Mouse (Mus musculus) NIH3T3 (cell line): ENCODE measurements around the gene Slc38a3.
A peak's percentile ranks its signal among the peaks of the same experiment; 100 is the strongest.

Source experiments
- DNase-seq: peaks from one replicate; pipeline ENCODE4 v3.0.0-alpha.2; 2012; ENCODE audit warnings: low read depth

Slc38a3 gene

DNA sequence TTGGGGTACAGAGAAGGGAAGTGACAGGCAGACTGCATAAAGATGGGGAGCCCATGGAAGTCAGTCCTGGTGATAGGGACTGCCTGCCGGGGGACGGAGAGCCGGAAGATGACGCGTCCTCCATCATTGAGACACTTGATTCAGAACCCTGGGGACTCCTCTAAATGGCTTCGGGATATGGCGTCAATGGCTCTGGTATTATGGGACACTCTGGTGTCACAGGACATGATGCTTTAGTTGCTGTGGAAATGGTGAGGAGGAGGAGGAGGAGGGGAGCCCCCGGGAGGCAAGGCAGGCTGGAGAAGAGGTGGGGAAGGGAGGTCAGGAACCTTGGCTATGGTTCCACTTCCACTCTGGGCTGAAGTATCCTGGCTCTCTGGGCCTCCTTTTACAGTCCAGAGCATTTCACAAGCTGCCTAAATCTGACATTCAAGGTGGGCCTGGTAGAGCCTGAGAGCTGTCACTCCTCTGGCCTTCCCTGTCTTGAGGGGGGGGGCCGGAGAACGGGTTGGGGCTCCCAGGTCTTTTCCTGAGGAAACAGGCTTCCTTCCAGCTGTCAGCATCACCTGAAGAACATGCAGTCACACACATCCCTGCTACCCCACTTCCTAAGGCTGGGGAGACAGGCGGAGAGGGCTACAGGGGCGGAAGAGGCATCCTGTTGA lies 26.2 kb upstream of the Slc38a3 start:
- DNase-seq, result no peak

DNA sequence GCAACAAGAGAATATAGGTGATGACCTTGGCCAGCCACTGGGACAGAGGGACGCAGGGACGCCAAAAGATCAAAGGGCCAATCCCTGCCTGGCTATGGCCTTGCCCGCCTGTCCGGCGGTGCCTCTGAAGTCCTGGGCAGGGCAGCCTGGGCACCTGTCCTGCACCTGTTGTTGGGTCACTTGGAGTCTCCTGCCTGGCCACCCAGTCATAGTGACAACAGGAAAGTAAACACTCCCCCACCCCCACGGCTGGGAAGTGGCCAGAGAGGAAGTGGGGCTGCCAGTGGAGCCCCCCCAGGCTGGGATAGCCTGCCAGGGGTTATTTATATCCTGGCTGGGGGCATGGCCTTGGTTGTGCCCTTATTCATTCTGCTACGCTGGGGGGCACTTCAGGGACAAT lies 25.3 kb upstream of the Slc38a3 start:
- no peak for DNase-seq

DNA sequence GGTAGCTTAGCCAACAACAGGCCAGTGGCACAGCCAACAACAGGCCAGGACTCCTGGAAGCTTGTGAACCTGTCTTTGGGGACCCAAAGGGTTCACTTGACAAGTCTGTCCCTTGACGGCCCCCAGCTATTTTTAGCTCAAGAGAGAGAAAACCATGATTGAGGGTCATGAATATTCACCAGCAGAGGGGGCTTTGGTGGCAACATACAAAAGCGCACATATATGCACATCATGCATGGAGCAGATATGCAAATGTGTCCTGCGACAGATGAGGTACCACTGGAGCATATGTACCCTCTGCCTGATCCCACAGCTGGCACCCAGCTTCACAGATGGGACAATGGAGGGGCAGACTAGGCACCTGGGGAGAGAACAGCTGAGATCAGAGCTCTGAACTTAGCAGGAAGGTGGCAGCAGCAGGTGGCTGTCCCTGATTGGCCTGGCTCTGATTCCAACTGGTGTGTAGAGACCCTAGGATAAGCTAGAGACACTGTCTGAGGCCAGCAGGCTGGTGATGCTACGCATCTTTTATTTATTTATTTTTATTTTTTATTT lies 24.2 kb upstream of the Slc38a3 start:
- no peak for DNase-seq

DNA sequence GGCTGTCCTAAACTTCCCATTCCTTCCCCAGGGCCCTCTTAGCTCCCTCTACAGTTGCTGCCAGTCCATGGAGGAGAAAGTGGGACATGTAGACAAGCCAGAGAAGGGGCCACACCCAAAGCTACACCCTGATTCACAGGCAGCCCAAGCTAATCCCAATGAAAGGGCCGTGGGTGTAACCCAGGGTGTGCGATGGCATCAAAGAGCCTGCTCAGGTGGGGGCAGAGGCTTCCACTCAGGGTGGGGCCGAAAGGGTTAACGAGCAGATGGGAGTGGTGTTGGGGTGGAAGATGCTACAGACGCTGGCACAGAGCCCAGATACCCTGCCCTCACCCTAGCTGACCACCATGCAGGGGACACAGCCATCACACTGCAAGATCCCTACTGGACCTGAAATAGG lies 23.5 kb upstream of the Slc38a3 start:
- DNase-seq, result no peak

DNA sequence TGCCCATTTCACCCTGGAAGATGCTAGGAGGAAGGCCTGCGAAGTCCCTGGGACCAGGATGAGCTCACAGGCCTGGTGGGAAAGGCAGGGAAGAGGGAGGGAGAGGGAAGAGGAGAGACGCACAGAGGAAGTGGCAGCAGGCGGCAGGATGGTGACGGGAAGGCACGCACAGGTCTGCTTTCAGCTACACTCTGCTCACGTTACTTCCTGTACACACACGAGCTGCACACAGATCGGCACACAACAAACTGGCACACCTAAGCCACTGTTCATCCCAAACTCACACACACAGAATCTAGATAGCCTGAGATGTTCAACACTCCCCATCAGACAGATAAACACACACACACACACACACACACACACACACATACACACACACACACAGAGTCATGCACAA lies 21.1 kb upstream of the Slc38a3 start:
- no peak for DNase-seq

DNA sequence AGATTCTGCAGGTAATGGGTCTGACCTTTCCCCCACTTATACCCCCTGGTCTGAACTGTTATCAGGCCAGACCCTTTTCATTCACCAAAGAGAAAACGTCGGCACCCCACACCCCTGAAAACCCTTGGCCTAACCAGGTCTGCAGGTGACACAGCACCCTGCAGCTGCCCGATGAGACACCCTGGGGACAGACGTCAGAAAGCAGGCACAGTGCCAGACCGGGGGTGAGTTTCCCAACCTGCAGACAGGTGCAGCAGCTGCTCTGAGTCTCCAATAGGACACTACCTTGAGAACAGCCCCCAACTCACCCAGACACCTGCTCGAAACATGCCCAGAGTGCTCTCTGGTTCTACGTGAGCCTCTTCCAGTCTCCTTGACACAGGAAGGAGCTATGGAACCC lies 19.6 kb upstream of the Slc38a3 start:
- DNase-seq, result no peak

GRCm38 (mm10) chr9:107688415-107688814 lies 19.1 kb upstream of the Slc38a3 start:
- no peak for DNase-seq

GRCm38 (mm10) chr9:107685231-107685981 lies 16.1 kb upstream of the Slc38a3 start:
- DNase-seq, result peak; percentile 62

GRCm38 (mm10) chr9:107682405-107682804 lies 13.1 kb upstream of the Slc38a3 start:
- no peak for DNase-seq

GRCm38 (mm10) chr9:107679501-107679900 lies 10.2 kb upstream of the Slc38a3 start, which contains the start of gene Gnat1:
TSS of gene Gnat1 (minus strand) at chr9:107679712.
- DNase-seq, result no peak

GRCm38 (mm10) chr9:107678861-107679260 lies 9.5 kb upstream of the Slc38a3 start:
- DNase-seq, result no peak

DNA sequence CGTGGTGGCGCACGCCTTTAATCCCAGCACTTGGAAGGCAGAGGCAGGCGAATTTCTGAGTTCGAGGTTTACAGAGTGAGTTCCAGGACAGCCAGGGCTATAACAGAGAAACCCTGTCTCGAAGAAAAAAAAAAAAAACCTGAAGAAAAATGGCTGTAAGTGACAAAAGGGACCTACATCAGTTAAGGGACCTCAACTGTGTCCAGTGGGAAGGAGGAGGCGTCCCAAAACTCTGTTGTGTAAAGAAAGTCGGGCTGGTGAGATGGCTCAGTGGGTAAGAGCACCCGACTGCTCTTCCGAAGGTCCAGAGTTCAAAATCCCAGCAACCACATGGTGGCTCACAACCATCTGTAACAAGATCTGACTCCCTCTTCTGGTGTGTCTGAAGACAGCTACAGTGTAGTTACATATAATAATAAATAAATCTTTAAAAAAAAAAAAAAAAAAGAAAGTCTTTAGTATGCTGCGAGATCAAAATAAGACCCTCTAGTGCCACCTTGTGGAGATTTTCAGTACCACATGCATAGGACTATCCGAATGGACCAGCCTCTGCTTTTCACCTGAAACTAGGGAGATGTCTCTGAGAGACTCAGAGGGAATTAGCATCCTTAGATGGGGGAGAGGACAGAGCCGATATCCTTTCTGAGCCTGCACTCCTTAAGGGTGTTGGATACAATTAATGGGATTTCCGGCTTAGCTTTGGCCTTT lies 8.6 kb upstream of the Slc38a3 start:
- peak; percentile 86 for DNase-seq

- DNase-seq, result peak; percentile 37
These were observed 7.9 kb upstream of the Slc38a3 start for GRCm38 (mm10) chr9:107677091-107677784.

DNA sequence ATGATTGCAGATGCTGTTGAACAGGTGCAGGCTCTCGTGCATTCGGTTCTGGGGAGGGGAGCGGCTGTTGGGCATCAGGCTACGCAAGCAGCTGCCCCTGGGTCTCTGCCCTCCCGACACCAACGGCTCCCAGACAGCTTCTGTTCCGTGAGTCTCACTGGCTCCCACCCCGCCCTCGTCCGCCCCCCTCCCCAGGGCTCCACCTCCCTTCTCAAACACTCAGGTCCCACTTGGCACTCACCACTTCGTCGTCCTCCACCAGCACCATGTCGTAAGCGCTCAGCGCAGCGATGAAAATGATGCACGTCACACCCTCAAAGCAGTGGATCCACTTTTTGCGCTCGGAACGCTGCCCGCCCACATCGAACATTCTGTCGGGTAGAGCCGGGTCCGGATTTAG lies 7.0 kb upstream of the Slc38a3 start:
- no peak for DNase-seq

DNA sequence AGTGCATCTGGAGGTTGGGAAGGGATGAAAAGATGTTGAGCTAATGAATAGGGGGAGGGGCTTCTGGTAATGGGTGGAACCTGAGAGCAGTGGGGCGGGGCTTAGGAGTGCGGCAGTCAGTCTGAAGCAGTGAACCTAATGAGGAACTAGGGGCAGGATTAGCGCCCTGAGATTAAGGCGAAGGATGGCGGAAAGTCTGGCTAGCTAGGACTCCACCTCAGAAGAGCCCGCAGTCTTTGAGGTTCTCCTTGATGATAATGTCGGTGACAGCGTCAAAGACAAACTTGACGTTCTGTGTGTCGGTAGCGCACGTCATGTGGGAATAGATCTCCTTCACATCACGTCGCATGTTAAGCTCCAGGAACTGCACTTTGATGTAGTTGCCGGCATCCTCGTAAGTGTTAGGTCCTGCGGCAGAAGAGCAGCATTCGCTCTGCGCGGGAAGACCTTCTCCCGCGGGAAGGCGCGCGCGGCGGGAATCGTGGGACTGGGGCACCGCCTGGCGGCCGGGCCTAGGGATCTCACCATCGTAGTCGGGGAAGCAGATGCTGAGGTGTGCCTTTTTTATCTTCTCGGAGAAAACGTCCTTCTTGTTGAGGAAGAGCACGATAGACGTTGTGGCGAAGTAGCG lies 6.5 kb upstream of the Slc38a3 start:
- peak; percentile 49 for DNase-seq

- no peak for DNase-seq
These were observed 5.5 kb upstream of the Slc38a3 start for GRCm38 (mm10) chr9:107674609-107675429.

GRCm38 (mm10) chr9:107670259-107670658 lies 929 bp upstream of the Slc38a3 start:
- DNase-seq, result no peak

- no peak for DNase-seq
These were observed 414 bp downstream of the Slc38a3 start for GRCm38 (mm10) chr9:107668916-107669315.

DNA sequence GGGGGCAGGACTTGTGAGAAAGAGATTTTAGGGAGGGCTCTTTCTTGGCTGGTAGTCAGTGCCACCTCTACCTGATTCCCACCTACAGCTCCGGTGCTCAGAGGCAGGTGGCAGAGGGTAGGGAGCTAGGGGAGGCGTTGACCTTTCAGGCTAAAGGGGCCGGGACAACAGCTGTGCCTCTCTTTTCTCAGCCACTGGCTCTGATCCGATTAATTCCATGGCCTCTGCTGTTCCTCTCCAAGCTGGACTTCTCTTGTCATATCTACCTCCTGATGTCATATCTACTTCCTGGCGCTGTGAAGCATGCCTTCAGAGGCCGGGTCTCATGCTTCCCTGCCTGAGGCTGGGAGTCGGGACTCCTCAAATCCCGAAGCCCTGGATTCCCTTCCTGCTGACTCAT lies 1.3 kb downstream of the Slc38a3 start:
- no peak for DNase-seq

DNA sequence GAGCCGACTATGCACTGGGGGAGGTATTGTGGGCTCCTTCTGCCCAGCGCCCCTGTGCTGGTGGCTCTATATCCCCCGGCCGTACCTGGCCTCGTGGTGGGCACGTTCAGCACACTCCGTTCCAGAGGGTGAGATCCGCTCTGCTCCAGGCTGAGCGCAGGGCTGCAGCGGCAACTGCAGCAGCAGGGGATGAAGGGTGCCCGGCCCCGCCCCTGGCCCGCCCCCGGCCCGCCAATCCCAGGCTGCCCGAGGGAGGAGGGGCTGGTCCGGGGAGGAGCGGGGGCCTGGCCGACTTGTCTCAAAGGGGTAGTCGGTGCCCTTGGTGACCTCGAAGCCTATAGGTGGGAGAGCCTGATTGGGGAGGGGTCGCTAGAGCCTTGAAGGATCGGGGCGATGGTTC lies 2.1 kb downstream of the Slc38a3 start:
- no peak for DNase-seq

DNA sequence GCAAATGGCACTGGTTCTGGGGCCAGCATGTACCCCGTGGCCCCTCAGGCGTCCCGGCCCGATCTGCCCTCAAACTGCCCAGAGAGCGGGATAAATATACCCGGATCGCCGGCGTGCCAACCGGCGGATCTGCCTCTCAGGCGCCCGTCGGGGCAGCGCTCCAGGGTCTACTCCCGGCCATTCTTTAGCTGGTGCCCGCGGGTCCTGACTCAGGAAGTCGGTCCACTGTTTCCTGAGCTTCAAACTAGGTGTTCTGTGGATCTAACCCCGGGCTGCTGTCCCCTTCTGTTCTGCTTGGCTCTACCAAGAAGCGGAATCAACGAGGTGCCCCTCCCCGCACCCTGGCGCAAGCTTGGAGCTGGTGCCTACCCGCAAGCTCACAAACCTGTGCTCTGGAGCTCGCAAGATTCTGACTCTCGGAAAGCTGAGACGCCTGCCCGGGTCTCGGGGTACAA lies 2.6 kb downstream of the Slc38a3 start:
- DNase-seq, result no peak
